Mouse (Mus musculus): ENCODE results near the gene Hhex.

DNA sequence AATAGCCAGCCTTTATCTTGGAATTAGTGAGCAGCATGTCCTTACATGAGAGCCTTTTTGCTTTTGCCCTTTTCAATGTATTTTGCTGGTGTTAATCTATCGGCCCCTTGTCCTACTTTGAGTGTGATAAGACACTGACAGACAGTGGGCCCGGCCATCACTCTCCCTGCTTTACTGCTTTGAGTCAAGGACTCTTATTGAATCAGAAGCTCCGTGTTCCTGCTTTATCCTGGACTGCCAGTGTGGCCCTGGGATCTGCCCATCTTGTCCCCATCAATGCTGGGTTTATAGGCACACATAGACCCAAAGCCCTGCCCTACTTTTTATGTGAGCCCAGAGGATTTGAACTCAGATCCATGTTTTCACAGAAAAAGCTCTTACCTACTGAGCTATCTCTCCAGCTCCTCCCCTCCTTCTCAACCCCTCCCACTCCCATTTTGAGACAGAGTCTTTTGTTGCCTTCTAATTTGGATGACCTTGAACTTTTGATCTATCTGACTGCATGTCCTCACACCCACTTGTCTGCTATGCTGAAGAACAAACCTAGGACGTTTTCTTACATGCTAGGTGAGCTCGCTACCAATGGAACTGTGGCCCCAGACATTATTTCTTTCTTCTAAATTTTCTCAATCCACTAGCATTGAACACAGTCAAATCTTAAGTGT, 53.3 kb downstream of the Hhex start:
- TF ChIP-seq GATA1 (IDR thresholded peaks at IDR 0.05; ENCODE audit: borderline replicate concordance, low read length) = no peak
- TF ChIP-seq FLI1 (IDR thresholded peaks at IDR 0.05; ENCODE audit: low read length) = no peak
